Mouse (Mus musculus): Measurements from ENCODE around the gene Zbtb44. TPM values are rescaled to one million over a fixed set of nuclear protein-coding genes. Genes with fewer than 3 reads are reported as not detected.
"Not testable (repeated sequence)": the region's sequence is repeated elsewhere in the genome, so short reads cannot be mapped to it uniquely, and the experiment has no call there.

The Zbtb44 gene
- 6.3 and 8.1 TPM in 2 replicates for polyA plus RNA-seq (2012; rRNA removed)

DNA sequence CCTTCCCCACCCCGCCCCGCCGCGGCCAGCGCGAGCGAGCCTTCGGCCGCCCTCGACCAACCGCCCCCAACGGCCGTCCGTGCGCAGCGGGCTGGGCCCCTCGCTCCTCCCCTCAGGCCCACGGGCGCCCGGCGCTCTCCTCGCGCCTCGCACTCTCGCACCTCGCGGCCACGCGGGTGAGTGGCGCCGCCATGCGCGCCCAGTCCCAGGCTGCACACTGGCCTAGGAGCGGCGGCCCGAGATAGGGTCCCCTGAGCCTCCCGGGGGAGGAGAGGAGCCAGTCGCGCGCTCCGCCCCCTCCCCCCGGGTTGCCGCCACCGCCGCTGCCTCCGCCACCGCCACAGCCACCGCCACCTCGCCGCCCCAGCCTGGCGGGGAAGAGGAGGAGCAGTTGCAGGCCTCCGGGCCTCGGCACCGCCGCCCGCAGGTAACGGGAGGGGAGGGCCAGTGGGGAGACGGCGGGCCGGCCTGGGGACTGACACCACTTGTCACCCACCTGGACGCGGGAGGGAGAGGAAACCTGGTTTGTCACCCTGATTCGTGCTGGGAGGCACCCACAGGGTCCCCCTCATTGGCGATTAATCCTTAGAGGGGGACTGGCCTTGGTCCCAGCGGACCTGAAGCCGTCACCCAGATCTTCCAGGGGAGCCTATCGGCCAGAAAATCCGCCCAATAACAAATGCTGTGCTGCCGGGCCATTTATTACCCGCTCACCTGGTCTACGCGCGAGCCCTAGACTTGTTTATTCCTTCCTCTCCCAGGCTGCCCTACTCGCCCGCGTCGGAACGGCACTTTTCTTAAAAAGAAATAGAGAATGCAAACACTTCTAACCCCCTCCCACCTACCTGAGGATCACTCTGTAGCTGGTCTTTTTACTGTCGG lies at the start of gene Zbtb44:
Zbtb44 (plus strand) TSS at position 113 of the 882 bp plus-strand sequence.
- DNase-seq (ENCODE audit: low read depth), result no peak

DNA sequence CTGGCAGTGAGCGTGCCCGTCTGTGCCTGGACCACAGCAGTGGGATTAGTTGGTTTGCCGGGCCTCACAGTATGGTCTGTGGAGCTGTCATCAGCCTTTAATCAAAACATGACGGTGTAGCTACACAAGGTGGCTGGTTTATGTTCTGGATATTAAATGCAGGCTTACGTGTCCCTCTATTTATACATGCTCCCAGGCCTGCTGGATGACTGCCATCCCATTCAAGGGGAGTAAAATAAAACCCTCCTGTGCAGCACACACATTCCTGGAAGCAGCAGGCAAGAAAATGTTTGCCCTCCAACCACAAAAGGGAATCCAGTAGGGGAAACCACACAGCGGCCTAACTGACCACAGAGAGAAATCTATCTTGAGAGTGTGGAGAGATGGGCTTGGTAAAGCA lies 44.7 kb upstream of the Zbtb44 start:
- no peak for DNase-seq (ENCODE audit: low read depth)

DNA sequence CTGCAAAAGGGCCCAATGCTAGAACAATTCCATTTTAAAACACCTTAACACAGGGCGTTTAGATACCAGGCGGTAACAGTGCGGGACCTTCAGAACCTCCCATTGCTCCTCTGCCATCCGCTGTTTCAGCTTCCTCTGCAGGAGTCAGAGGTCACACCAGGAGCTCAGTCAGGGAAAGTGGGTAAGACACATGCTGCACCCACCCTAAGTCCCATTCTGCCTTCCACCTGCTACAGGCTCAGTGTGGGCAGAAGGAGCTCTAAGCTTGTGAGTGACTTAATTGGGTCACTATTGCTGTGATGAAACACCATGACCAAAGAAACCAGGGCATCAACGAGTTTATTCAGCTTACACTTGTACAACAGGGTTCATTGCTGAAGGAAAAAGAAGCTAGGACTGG lies 37.3 kb upstream of the Zbtb44 start:
- DNase-seq (ENCODE audit: low read depth), result no peak

DNA sequence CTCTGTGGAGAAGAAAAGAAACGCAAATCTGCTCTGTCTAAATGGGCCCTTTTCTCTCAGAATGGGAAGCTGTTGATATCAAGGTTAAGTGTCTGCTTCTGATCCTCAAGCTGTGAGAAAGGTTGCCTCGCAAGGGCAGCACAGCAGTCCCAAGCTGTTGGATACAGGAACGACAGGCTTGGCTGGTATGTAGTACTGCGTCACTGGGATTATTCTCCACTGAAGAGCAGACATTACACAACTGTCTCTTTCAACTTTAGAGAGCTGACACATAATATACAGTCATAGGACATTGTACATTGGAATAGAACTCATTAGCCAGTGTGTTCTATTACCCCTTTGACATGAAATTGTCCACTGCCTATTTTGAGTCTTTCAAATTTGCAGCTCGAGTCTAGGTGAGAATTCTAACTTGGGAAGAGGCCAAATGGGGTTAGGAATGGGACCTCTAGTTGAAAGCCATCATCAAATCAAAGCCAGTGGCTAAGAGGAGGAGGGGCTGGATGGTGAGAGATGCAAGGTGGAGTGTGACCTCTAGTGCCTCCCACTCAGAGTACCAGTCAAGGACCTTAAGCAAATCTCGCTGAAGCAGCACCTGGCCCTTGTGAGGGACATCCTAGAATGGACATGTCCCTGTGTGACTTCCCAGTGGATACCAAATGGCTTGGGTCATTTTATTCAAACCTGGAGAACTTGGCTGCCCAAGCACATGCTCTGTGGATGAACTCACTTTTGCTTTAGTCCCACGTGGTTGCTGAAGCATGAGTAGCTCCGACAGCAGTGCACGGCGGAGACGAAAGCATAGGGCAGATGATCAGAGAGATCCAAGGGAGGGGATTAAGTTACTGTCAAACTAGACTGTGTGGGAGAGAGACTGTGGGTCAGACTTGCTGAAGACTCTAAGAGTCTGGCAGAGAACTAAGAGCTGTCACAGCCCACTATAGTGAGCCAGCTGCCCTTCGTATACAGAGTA lies 33.6 kb upstream of the Zbtb44 start:
- DNase-seq (ENCODE audit: low read depth), result no peak

DNA sequence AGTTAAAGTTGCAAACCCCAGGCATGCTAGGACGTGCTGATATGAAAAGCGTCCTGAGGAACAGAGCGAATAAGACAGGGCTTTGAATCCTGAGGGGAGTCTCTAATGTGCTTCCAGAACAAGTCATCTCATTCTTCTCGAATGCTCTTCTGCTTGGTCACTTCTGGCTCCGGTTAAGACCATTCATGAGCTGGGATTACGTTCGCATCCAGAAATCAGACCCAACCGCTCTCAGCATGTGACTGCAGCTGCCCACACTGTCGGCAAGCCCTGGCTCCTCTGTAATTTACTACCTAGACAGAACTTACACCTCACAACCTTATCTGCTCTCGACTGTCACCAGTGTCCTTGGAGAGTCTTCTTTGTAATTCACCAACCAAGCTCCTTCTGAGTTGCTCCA lies 29.8 kb upstream of the Zbtb44 start:
- no peak for DNase-seq (ENCODE audit: low read depth)

DNA sequence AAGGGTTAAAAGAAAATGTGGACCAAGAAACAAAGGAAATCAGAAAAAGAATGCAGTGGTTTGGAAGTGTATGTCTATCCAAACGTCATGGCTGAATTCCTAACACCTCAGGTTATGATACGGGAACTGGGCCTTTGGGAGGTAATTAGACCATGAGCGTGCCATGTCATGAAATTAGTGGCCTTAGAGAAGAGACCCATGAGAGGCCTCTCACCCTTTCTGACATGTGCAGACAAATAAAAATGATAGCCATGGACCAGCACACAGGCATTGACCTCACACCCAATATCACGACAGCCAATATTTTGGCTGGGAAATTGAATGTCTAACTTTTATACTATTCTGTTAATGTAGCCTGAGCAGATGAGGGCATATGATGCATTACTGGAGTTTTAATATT lies 27.9 kb upstream of the Zbtb44 start:
- DNase-seq (ENCODE audit: low read depth), result no peak

DNA sequence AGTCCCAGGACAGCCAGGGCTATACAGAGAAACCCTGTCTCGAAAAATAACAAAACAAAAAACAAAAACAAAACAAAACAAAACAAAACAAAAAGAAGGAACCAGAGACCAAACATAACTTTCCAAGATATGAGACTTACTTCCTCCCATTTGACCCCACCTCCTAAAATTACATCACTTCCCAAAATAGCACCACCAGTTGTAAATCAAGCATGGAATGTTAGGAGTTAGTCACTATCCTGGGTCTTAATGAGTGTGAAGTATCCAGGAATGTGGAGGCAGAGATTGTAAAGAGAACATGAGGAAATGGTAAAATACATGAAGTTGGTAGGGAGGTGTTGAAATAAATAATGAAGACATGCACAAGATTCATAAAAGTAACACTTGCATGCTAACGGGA lies 21.1 kb upstream of the Zbtb44 start:
- no peak for DNase-seq (ENCODE audit: low read depth)

DNA sequence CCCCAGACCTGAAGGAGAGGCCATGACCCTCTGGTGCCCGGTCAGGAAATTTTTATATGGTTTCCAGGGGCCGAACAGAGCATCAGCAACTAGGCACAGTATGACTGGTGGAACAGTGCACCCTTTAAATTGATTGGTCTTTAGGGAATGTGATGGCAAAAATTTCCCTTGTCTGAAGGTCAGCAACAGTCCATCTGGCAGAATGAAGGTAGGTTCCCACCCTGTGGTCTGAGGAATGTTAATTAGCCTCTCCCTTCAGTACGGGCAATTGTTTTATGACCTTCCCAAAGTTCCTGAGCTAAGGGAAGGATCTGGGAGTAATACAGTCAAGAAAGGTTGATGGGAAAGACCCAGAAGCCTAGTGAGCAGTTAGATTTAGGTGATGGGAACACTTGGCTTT lies 20.4 kb upstream of the Zbtb44 start:
- no peak for DNase-seq (ENCODE audit: low read depth)

DNA sequence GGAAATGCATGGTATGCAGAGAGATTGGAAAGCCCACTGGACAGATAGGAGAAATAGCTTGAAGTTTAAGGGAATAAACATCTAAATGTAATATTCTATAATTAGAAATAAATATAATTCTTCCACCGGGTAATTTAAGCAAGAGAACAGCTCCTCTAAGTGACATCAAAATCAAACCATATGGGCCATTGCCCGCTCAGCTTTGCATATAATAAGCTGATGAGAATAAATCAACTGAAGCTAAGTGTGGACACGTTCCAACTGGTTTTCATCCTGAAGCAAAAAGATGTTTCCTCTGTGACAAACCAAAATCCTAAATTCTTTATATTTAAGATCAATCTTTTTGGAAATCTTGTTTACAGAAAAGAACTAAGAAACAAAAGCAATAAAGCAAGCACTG lies 19.7 kb upstream of the Zbtb44 start:
- DNase-seq (ENCODE audit: low read depth), result no peak

DNA sequence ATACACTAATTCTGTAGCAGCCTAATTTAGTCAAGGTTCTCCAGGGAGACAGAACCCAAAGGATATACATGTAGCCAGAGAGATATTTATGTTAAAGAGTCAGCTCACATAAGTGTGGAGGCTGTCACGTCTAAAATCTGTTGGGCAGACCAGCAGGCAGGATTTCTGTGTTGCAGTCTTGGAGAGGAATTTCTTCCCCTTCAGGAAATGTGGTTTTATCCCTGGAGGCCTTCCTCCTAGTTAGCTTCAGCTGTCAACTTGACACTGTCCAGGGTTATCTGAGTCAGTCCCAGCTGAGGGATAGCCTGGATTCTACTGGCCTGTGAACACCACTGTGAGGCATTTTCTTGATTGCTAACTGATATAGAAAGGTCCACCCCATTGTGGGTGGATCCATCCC lies 18.9 kb upstream of the Zbtb44 start:
- DNase-seq (ENCODE audit: low read depth), result no peak

DNA sequence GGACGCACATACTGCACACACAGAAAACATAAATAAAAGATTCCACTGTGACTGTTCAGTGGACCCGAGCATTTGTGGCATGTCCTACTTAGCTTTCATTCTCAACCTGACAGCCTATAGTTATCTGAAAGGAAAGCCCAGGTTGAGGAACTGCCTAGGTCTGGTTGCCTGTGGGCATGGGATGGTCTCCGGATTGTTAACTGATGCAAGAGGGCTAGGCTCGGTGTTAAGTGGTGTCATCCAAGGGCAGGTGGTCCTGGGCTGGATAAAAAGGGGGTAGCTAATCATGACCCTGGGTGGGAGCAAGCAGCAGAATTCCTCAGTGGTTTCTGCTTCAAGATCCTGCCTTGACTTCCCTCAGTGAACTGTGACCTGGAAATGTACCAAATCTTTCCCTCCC lies 17.8 kb upstream of the Zbtb44 start:
- no peak for DNase-seq (ENCODE audit: low read depth)

DNA sequence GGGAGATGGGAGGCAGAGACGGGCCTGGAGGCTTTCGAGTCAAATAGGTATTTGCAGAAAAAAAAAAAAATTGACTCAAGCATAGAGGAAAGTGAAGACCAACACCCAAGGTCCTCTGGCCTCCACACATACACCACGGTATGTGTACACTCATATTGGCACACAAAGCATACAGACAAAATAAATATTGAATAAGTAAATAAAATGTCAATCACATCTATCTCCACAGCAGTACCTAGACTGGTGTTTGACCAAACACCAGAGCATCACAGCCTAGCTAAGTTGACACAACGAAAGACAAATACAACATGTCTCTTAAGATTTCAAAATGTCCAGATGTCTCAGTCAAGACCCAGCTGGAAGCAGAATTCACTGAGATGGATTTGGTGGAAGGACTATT lies 17.0 kb upstream of the Zbtb44 start:
- no peak for DNase-seq (ENCODE audit: low read depth)

DNA sequence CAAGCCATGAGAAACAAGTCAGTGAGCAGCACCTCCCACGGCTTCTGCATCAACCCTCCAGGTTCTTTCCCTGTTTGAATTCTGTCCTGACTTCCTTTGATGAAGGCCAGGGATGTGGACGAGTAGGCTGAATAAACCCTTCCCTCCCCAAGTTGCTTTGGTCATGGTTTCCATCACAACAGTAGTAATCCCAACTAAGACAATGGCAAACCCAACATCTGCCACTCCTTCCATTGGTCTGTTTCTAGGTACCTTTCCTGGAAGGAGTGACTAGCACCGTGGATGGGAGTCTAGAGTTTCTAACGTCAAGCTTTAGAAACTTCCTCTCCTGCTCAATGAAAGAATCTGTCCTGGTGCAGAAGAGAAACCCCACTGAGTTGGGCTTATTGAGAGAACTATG lies 12.8 kb upstream of the Zbtb44 start:
- no peak for DNase-seq (ENCODE audit: low read depth)

DNA sequence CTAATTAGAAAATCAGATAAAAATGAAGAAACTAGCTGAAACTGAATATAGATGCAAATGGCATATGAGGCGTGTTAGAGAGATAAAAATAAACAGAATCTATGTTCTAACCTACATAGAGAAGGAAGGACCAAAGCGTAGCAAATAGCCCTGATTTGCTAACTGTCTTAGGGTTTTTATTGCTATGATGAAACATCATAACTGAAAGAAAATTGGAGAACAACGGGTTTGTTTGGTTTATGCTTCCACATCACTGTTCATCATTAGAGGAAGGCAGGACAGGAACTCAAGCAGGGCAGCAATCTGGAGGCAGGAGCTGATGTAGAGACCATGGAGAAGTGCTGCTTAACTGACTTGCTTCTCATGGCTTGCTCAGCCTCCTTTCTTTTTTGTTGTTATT lies 12.3 kb upstream of the Zbtb44 start:
- no peak for DNase-seq (ENCODE audit: low read depth)

DNA sequence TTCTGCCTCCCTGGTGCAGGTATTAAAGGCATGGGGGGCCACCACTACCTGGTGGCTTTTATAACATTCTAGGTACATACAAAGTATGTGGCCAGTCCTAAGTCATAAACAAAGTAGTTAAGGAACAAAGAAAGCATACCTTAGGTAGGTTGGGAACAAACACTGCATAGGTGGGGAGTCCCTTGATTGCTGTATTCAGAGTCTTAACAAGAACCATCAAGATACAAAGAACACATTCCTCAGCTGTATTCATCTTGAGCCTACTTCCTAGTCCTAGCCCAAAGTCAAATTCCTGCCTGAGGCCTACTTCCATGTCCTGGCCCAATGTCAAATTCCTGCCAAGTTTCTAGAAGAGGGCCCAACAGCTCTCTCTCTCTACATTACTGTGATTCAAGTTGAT lies 11.7 kb upstream of the Zbtb44 start:
- no peak for DNase-seq (ENCODE audit: low read depth)

DNA sequence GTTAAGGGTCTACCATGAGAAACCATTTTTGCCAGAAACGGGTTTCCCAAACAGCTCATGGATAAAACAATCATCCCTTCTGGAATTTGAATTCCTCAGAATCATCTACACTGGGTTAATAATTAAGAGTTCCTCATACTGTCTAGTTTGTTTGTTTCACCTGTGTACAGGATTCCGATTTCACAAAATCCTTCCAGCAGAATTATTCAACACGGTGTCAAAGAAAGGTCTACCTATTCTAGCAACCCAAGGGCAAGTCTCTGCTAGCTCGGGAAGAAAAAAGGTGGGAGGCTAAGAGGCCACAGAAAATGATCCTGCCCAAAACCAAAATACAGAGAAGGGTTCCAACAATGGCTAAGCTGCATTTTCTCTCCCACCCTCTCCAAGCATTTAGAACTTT lies 2.2 kb upstream of the Zbtb44 start:
- DNase-seq (ENCODE audit: low read depth), result no peak

DNA sequence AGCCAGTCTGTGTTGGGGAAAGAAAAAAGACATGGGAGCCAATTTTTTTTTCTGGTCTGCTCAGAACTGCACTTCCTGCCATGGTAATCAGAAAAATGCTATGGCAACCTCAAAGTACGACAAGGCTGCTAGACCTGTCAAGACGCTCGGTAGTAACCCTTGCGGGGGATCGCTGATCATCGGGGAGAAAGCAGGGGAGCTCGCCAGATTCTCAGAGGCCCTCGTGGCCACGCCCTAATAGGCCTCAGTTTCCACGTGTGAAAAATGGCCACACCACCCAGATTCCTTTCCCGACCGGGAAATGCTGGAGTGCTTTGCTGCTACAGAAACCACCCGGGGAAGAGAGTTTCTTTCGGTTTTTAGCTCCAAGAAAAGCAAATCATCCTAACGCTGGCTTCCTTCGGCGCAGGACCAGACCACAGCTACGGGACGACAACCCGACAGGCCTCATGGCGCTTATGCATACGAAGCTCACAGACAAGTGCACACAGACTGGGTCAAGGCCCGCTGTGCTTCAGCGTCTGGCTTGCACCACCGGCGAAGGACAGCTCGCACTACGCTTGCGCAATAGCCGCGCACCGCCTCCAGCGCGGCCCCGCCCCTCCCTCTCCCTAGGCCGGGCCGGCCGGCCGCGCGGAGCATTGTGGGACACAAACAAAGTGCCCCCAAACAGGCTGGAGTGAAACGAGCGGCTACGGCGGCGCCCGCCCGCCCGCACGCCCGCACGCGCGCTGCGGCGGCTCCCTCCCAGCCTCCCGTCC lies 513 bp upstream of the Zbtb44 start:
- DNase-seq (ENCODE audit: low read depth), result no peak

DNA sequence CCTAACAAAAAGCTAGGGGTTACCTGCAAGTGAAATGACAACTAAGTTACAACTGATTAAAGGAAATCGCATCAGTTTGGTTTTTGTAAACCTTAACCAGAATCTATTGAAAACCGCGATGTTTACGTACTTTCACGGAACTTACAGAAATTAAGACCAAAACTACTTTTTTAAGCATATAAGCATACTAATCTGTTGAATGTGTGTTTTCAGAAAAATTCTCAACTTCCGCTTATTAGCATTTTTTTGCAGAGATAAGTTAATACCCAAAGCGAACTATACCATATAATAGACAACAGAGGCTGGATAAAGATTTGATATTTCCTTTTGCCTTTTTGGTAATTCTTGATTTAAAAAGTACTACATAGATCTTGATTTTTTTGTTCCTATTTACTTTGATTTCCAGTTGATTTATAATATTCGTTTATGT lies 985 bp downstream of the Zbtb44 start:
- no peak for DNase-seq (ENCODE audit: low read depth)

DNA sequence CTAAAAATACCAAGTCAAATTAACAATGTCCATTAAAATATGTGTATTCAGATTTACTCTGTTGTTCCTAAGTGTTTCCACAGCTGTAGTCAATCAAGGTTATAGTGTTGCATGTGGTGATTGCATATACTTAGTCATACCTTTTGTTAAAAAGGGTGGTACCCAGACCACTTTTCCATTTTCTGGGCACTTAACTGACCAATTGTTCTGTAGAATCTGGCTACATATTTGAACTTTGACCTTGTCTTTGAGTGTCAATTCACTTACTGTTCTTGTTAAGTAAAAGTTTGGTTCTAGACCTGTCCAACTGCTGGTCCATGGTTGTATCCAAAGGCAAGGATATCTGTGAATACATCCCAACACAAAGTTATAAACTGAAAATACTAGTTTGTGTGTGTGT lies 2.1 kb downstream of the Zbtb44 start:
- no peak for DNase-seq (ENCODE audit: low read depth)

DNA sequence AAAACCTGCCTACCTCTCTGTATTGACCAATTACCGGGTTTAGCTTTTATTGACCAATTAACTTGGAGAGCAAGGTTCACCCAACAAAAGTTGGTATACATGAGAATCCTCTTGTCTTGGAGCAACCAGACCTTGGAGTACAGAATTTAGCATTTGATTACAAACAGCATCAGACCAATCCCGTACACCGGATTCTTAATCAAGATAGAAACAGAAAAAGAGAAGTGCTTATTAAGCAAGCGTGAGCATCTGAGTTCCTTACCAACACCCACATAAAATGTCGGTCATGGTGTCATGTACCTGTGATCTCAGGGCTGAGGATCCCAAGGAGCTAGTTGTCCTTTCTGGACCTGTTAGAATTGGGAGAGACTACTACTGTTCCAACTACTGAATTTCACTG lies 19.8 kb downstream of the Zbtb44 start:
- DNase-seq (ENCODE audit: low read depth), result no peak

DNA sequence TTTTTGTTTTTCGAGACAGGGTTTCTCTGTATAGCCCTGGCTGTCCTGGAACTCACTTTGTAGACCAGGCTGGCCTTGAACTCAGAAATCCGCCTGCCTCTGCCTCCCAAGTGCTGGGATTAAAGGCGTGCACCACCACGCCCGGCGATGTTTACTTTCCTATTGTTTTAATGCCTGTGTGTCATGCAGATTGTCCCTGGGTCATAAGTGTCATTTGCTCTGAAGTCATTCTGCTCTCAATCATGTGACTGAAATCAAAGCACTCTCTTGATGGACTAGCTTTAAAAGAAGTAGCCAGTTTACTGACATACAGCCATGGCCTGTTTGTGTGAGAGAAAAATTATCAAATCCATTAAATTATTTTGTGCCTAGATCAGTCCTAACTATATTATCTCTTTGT lies 21.1 kb downstream of the Zbtb44 start:
- not testable (repeated sequence) for DNase-seq (ENCODE audit: low read depth)

DNA sequence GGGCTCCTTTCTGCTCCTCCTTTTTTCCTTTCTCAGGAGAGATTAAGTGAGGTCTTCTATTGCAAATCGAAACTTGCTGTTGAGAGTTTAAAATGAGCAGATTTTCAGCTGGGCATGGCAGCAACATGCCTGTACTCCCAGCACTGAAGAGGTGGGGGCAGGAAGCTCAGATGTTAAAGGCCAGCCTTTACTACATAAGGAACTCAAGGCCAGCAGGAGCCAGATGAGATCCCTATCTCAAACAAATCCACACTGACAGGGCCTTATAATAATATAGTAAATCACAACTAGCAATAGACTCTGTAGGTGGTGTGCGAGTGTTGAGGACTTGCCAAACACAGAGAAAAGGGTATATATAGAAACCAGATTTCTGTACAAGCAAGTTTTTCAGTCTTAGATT lies 28.3 kb downstream of the Zbtb44 start:
- DNase-seq (ENCODE audit: low read depth), result no peak
